Mouse (Mus musculus) liver, adult (tissue): ENCODE data around the gene Tbx19.

ENCODE experiments used
- GATA4 ChIP-seq: IDR thresholded peaks from 2 replicates; pipeline ENCODE4 v1.6.1; 2014; ENCODE audit warnings: mild to moderate bottlenecking, low read length; ENCODE audit not compliant: insufficient replicate concordance

Gene Tbx19

DNA sequence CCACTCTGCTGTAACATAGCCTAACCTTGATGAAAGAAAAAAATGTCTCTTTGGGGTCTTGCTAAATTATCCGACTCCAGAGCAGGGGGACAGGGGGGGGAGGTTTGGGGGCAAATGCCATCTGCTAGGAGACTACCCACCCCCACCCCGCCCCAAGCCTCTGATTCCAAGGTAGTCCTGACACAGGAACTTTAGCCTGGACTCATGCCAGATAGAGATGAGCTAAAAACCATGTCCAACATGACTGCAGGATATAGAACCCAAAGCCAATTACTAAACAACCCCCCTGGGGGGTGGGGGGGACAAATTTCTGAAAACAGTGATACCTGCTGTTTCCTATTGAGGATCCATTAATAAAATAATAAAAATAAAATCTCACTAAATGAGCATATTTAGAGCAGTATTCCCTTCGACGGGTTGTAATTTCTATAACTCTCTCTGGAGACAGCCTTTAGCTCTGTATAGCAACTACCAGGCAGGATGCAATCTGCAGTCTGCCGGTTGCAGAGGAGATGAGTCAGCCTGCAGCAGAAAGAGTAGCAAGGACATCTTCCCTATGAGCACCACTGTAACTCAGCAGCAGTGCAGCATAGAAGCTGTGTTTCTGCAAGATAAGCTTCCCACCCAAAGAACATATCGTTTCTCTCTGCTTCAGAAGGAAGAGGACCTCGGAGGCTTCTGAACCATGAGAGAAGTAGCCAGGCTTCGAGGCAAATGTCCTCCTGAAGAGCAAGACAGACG lies 55.1 kb downstream of the Tbx19 start:
- TF ChIP-seq GATA4, result no peak

GRCm38 (mm10) chr1:165104707-165105259 lies 55.8 kb downstream of the Tbx19 start:
- no peak for TF ChIP-seq GATA4

GRCm38 (mm10) chr1:165099569-165099968 lies 61.0 kb downstream of the Tbx19 start:
- no peak for TF ChIP-seq GATA4

DNA sequence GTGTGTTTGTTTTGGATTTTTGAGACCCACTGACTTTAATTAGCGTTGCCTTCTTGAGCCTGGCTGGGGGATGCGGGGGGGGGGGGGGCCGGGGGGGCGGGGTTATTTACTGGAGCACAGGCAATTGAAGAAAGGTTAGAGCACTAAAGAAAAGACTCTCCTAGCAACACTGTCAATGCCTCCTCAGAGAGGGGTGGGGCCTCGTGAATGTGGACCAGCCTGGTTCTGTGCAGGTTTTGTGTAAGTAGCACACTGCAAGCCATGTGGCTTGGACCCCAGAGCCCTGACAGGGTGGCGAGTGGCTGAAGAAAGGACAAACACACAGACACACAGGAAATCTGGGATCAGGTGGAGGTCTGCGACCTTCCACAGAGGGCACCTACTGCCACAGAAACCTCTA lies 65.7 kb downstream of the Tbx19 start:
- TF ChIP-seq GATA4, result no peak

DNA sequence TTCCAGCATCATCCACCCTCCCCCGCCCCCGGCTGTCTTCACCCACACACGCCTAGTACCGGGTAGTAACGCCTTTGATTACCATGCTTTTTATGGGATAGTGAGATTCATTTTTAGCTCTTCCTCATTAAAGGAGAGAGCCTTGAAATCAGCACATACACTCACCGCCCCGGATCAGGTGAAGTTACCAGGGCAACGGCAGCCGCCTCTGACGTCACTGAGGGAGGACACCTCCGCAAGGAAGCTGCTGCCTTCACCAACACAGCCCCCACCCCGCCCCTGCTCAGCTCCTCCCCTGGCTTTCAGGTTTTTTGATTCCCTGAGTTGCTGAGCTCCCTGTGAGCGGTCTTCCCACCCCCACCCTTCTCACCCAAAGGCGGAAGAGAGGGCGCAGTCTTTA lies 68.9 kb downstream of the Tbx19 start:
- TF ChIP-seq GATA4, result no peak

DNA sequence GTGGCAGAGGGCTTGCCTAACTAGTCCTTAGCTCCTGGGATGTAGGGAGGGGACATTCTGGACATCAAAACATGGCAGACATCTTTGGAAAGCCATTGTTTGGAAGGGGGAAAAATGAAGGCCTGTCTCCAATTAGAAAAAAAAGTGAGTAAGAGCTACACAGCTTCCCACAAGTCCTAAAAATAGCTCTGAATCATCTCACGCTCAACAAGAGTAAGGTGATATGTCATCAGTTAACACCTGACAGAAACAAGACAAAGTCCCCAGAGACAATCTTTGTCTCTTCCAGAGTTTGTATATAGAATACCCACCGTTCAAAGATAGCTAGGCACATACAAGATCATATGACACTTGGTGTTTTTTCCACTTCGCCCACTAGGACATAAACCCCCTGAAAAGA lies 71.0 kb downstream of the Tbx19 start:
- TF ChIP-seq GATA4, result no peak
